Mouse (Mus musculus) forebrain, embryonic 11.5 days (tissue): Measurements from ENCODE around the gene Esr1. TPM values are rescaled to one million over a fixed set of nuclear protein-coding genes. Genes with fewer than 3 reads are reported as not detected.

ENCODE experiments used
- ATAC-seq: fragments of 200-750 bp; cut with Nextera tagmentation; replicated peaks from 2 replicates; pipeline ENCODE4 v1.8.0; 2017; ENCODE audit warnings: moderate TSS enrichment; ENCODE audit not compliant: low FRiP score
- DNase-seq: peaks from one replicate; pipeline ENCODE4 v3.0.0-alpha.2; 2017; ENCODE audit warnings: low spot score
- H3K27ac ChIP-seq: fragments of 300-500 bp; sonication (generic); 2 replicates; pipeline ENCODE4 v1.5.1; 2014; ENCODE audit warnings: low read depth, low read length
- H3K27me3 ChIP-seq: fragments of 300-500 bp; sonication (generic); 2 replicates; pipeline ENCODE4 v1.6.1; 2014; ENCODE audit warnings: mild to moderate bottlenecking, low read length, mixed read lengths; ENCODE audit not compliant: control insufficient read depth, insufficient read depth
- H3K36me3 ChIP-seq: fragments of 300-500 bp; sonication (generic); 2 replicates; pipeline ENCODE4 v1.6.1; 2014; ENCODE audit warnings: mild to moderate bottlenecking, low read length, moderate library complexity, mixed read lengths; ENCODE audit not compliant: control insufficient read depth, insufficient read depth
- H3K4me1 ChIP-seq: fragments of 300-500 bp; sonication (generic); replicated peaks from 2 replicates; pipeline ENCODE4 v1.6.1; 2014; ENCODE audit warnings: low read length, mixed read lengths; ENCODE audit not compliant: control insufficient read depth, insufficient read depth
- H3K4me2 ChIP-seq: fragments of 300-500 bp; sonication (generic); 2 replicates; pipeline ENCODE4 v1.6.1; 2014; ENCODE audit warnings: low read depth, mild to moderate bottlenecking, low read length, moderate library complexity, mixed read lengths; ENCODE audit not compliant: severe bottlenecking
- H3K4me3 ChIP-seq: fragments of 300-500 bp; sonication (generic); 2 replicates; pipeline ENCODE4 v1.5.1; 2014; ENCODE audit warnings: low read depth, low read length
- H3K9ac ChIP-seq: fragments of 300-500 bp; sonication (generic); 2 replicates; pipeline ENCODE4 v1.6.1; 2014; ENCODE audit warnings: low read length
- H3K9me3 ChIP-seq: fragments of 300-500 bp; sonication (generic); 2 replicates; pipeline ENCODE4 v1.6.1; 2016; ENCODE audit warnings: low read length, mixed read lengths; ENCODE audit not compliant: control insufficient read depth
- WGBS: fragments of 180-500 bp; shearing (Covaris S2); extraction: QIAGEN DNeasy Blood & Tissue Kit; methylation state at CpG from one replicate; pipeline ENCODE4 v1.1.7; 2014; 5-methylcytosine and 5-hydroxymethylcytosine counted together
- polyA plus RNA-seq: library from polyadenylated mRNA; unstranded; fragments of >200 nt; fragmentation: Nextera tagmentation; extraction: Ambion mirVana; gene quantifications from 2 replicates; pipeline ENCODE4 v1.2.1, GENCODE M21; 2014

Gene Esr1
- polyA plus RNA-seq, 1 experiment from 2014 or later, result 0.13 TPM

GRCm38 (mm10) chr10:5044481-5044880, 433.1 kb downstream of the Esr1 start:
- no peaks in the 10 kb centered on the region for H3K36me3 ChIP-seq
- no peaks in the 10 kb centered on the region for H3K9me3 ChIP-seq
- no peak overlapping the region for H3K4me2 ChIP-seq
- no peaks in the 10 kb centered on the region for H3K27me3 ChIP-seq
- H3K27ac ChIP-seq, result no peak overlapping the region
- WGBS, result 91% methylated on average over 8 of the region's 8 CpGs
- no peak overlapping the region for H3K9ac ChIP-seq
- no peak for DNase-seq
- ATAC-seq, result no peak
- H3K4me3 ChIP-seq, result no peak overlapping the region
- H3K4me1 ChIP-seq, result no peaks in the 10 kb centered on the region

- Histone ChIP-seq H3K9me3 (no peaks in the 10 kb centered on the region), H3K27ac (no peak overlapping the region), H3K36me3 (no peaks in the 10 kb centered on the region), H3K4me2 (no peak overlapping the region), H3K27me3 (no peaks in the 10 kb centered on the region), H3K4me1 (no peaks in the 10 kb centered on the region), H3K4me3 (no peak overlapping the region), H3K9ac (no peak overlapping the region)
- WGBS, result 92% methylated on average over 7 of the region's 7 CpGs
- ATAC-seq (no peak), DNase-seq (no peak)
These were observed 433.8 kb downstream of the Esr1 start for GRCm38 (mm10) chr10:5045213-5045612.

DNA sequence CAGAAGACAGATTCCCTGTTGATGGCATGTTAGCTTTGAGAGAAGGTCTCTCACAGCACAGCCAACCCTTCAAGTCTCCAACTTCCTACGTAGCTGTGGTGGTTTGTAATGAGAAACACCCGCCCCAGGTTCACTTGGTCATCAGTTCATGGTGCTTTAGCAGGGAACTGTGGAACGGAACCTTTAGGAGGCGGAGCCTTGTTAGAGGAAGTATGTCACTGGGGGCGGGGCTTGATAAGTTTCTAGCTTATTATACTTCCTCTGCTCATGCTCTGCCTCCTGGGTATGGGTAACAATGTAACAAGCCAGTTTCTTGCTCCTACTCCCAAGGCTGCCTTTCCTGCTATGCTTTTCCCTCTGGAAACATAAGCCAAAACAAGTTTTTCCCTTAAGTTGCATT, 434.3 kb downstream of the Esr1 start:
- no peak overlapping the region for H3K27ac ChIP-seq
- H3K9ac ChIP-seq, result no peak overlapping the region
- no peak overlapping the region for H3K4me2 ChIP-seq
- DNase-seq (no peak), ATAC-seq (no peak)
- WGBS, result 93% methylated on average over 5 of the region's 5 CpGs
- H3K4me3 ChIP-seq, result no peak overlapping the region
- no peaks in the 10 kb centered on the region for H3K36me3 ChIP-seq
- H3K4me1 ChIP-seq, result no peaks in the 10 kb centered on the region
- no peaks in the 10 kb centered on the region for H3K9me3 ChIP-seq
- H3K27me3 ChIP-seq, result no peaks in the 10 kb centered on the region

Other genes with a start within 250 kb of the Esr1 start
- gene Zbtb2, start 223.5 kb upstream of the Esr1 start, polyA plus RNA-seq, result 21.2 and 21.8 TPM in 2 replicates
- 52.5 and 67.0 TPM in 2 replicates for gene Rmnd1, start 179.2 kb upstream of the Esr1 start, polyA plus RNA-seq
- 27.6 and 32.6 TPM in 2 replicates for gene Armt1, start 179.1 kb upstream of the Esr1 start, polyA plus RNA-seq
- not detected in 2 replicates for gene Ccdc170, start 129.1 kb upstream of the Esr1 start, polyA plus RNA-seq